Mouse (Mus musculus) forebrain, embryonic 15.5 days (tissue): ENCODE results near the gene Osr1. TPM values are rescaled to one million over a fixed set of nuclear protein-coding genes. Genes with fewer than 3 reads are reported as not detected.
A peak's percentile ranks its signal among the peaks of the same experiment; 100 is the strongest.

ENCODE experiments used
- ATAC-seq: fragments of 200-750 bp; cut with Nextera tagmentation; replicated peaks from 2 replicates; pipeline ENCODE4 v1.8.0; 2017; ENCODE audit warnings: mild to moderate bottlenecking, moderate TSS enrichment, moderate library complexity
- H3K27ac ChIP-seq: fragments of 300-500 bp; sonication (generic); replicated peaks from 2 replicates; pipeline ENCODE4 v1.5.1; 2015; ENCODE audit warnings: mild to moderate bottlenecking, inconsistent platforms
- H3K27me3 ChIP-seq: fragments of 300-500 bp; sonication (generic); 2 replicates; pipeline ENCODE4 v1.6.1; 2015; ENCODE audit warnings: inconsistent platforms
- H3K36me3 ChIP-seq: fragments of 300-500 bp; sonication (generic); 2 replicates; pipeline ENCODE4 v1.6.1; 2015; ENCODE audit warnings: mild to moderate bottlenecking, inconsistent platforms
- H3K4me1 ChIP-seq: fragments of 300-500 bp; sonication (generic); 2 replicates; pipeline ENCODE4 v1.6.1; 2015; ENCODE audit warnings: inconsistent platforms
- H3K4me2 ChIP-seq: fragments of 300-500 bp; sonication (generic); replicated peaks from 2 replicates; pipeline ENCODE4 v1.6.1; 2015; ENCODE audit warnings: mild to moderate bottlenecking, inconsistent platforms
- H3K4me3 ChIP-seq: fragments of 300-500 bp; sonication (generic); 2 replicates; pipeline ENCODE4 v1.5.1; 2015; ENCODE audit warnings: mild to moderate bottlenecking, inconsistent platforms
- H3K9ac ChIP-seq: fragments of 300-500 bp; sonication (generic); replicated peaks from 2 replicates; pipeline ENCODE4 v1.6.1; 2015; ENCODE audit warnings: mild to moderate bottlenecking, inconsistent platforms
- H3K9me3 ChIP-seq: fragments of 300-500 bp; sonication (generic); 2 replicates; pipeline ENCODE4 v1.6.1; 2016; ENCODE audit warnings: inconsistent platforms
- WGBS: fragments of 180-500 bp; shearing (Covaris S2); methylation state at CpG from one replicate; pipeline ENCODE4 v1.1.7; 2015; ENCODE audit warnings: mixed read lengths; 5-methylcytosine and 5-hydroxymethylcytosine counted together
- polyA plus RNA-seq: library from polyadenylated mRNA; unstranded; fragments of >200 nt; fragmentation: Nextera tagmentation; extraction: Ambion mirVana; gene quantifications from 2 replicates; pipeline ENCODE4 v1.2.1, GENCODE M21; 2015

The Osr1 gene
- polyA plus RNA-seq, 1 experiment from 2014 or later: 4.2 TPM

DNA sequence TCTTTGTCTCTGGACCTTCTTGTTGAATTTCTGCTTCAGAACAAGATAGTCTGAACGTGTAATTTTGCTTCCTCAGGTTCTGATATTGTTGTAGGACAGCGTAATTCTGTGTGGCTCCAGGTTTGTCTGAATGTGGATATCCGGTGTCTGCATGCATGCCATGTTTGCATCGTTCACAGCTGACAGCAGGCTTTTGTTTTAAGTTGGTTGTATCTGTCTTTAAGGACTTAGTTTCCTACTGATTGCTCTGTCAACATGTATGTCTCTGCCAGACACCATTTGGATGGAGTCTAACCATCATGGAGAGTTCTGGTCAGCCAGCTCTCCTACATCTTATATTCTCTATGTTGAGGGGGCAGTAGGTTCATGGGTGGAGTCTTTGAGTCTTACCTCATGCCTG is 8.7 kb downstream of the Osr1 start:
- WGBS: 7% methylated on average over 4 of the region's 4 CpGs

DNA sequence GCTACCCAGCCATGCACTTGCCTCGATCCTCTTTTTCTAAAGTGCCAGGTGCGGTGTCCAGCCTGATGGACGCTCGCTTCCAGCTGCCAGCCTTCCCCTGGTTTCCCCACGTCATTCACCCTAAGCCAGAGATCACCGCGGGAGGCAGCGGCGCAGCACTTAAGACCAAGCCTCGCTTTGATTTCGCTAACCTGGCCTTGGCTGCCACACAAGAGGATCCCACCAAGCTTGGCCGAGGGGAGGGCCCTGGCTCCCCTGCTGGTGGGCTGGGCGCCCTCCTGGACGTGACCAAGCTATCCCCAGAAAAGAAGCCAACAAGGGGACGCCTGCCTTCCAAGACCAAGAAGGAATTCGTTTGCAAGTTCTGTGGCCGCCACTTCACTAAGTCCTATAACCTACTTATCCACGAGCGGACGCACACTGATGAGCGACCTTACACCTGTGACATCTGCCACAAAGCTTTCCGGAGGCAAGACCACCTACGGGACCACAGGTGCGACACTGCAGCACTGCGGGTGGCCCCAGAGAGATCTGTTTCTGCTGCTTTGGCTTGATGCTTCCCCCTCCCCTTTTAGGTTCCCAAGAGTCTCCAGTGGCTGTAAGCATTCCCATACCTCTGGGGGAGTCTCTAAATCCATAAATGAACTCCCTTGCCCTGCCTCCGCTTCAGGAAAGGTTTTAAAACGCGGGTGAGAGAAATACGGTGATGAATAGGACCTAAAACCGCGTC is 9.6 kb downstream of the Osr1 start:
- under 1% methylated on average over 31 of the region's 31 CpGs for WGBS
- no peak for ATAC-seq
- H3K4me1 ChIP-seq: peaks cover 18% of the 10 kb centered on the region

More for the DNA sequence above, 8.7 kb downstream of the Osr1 start:
- H3K9ac ChIP-seq: no peak overlapping the region
- H3K9me3 ChIP-seq: no peaks in the 10 kb centered on the region
- no peak for ATAC-seq
- H3K27me3 ChIP-seq: peaks cover 96% of the 10 kb centered on the region
- peaks cover 19% of the 10 kb centered on the region for H3K4me1 ChIP-seq
- no peak overlapping the region for H3K4me2 ChIP-seq
- no peak overlapping the region for H3K4me3 ChIP-seq
- no peaks in the 10 kb centered on the region for H3K36me3 ChIP-seq
- no peak overlapping the region for H3K27ac ChIP-seq

DNA sequence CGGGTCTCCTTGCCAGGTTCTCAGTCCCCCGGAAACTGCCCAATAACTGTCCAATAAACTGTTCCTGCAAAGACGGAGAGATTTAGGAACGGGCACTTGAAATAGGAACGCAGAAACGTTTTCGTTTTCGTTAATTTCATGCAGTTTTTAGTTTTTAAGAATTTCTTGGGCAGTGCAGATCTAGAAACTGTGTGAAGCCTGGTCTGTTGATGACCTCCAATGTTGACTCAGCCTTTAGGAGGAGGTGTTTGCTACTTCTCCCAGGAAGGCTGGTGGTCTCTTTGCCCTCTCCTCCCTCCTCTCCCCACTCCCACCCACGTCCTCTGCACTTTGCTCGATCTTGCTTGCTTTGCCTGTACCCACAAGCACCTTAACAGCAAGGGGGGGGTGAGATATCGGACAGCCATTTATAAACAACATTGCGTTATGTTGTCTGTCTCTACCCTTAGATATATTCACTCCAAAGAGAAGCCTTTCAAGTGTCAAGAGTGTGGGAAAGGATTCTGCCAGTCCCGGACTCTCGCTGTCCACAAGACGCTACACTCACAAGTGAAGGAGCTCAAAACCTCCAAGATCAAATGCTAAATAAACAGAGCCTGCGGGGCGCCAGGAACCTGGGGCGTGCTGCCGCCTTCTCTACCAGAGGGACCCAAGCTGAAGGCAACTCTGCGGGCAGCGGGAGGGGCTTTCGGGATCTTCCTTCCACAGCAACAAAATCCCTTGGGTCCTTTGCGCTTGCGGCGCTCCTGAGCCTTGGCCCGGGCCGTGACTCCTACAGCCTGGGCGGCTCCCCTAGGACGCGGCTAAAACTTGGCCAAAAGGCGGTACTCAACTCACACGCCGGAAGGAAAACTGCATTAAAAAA is 10.4 kb downstream of the Osr1 start:
- no peak for ATAC-seq
- no peaks in the 10 kb centered on the region for H3K36me3 ChIP-seq
- WGBS: under 1% methylated on average over 33 of the region's 33 CpGs
- peaks cover 92% of the 10 kb centered on the region for H3K27me3 ChIP-seq
- H3K9ac ChIP-seq: no peak overlapping the region
- H3K9me3 ChIP-seq: no peaks in the 10 kb centered on the region
- H3K4me1 ChIP-seq: peaks cover 23% of the 10 kb centered on the region
- no peak overlapping the region for H3K4me3 ChIP-seq
- H3K27ac ChIP-seq: no peak overlapping the region
- H3K4me2 ChIP-seq: no peak overlapping the region

More for the DNA sequence above, 9.6 kb downstream of the Osr1 start:
- H3K36me3 ChIP-seq: no peaks in the 10 kb centered on the region
- no peak overlapping the region for H3K4me3 ChIP-seq
- no peak overlapping the region for H3K27ac ChIP-seq
- no peak overlapping the region for H3K9ac ChIP-seq
- no peaks in the 10 kb centered on the region for H3K9me3 ChIP-seq
- H3K4me2 ChIP-seq: no peak overlapping the region
- peaks cover 98% of the 10 kb centered on the region for H3K27me3 ChIP-seq

DNA sequence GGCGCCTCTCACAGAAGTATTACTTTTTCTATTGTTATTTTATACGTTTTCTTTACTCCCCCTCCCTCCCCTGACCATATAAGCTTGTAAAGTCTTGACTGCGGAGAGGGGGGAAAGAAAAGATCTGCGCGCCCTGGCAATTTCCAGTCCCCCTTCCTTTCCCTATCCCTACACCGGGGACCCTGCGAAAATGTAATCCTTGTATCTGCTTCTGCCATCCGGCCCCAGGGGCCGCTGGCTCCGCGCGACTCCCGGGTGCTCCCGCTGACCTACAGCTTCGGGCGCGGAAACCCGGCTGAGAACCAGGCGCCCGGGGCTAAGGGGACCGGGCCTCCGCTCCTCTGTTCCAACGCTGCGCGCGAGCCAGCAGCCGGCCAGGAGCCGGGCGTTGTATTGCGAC is 11.1 kb downstream of the Osr1 start:
- Histone ChIP-seq H3K4me2 (peak overlapping the region; percentile 23; the same call in 1 of the 2 replicates), H3K9me3 (no peaks in the 10 kb centered on the region), H3K27ac (no peak overlapping the region), H3K4me3 (0 out of 2 replicates have a peak overlapping the region, but pooled peaks have one; percentile 6), H3K9ac (no peak overlapping the region), H3K36me3 (no peaks in the 10 kb centered on the region), H3K4me1 (peaks cover 24% of the 10 kb centered on the region), H3K27me3 (peaks cover 85% of the 10 kb centered on the region)
- WGBS: under 1% methylated on average over 30 of the region's 30 CpGs
- no peak for ATAC-seq

DNA sequence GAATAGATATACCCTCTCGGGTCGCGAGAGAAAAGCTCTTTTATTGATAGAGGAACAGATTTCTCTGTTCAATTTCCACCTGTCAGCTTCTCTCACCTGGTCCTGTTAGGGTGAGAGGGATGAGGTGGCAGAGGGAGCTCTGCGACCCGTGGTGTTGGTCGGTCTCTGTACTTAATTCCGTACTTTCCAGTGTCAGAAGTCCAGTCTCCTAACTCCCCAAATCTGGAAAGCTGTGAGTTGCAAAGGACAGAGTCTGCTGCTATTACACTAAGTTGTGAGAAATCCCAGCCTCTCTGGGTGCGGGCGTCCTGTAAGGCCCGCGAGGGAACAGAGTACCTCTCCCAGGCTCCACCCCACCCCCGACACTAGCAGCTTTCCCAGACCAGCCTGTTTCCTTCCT is 11.6 kb downstream of the Osr1 start:
- no peaks in the 10 kb centered on the region for H3K9me3 ChIP-seq
- ATAC-seq: no peak
- H3K36me3 ChIP-seq: no peaks in the 10 kb centered on the region
- H3K27me3 ChIP-seq: peaks cover 80% of the 10 kb centered on the region
- peaks cover 24% of the 10 kb centered on the region for H3K4me1 ChIP-seq
- H3K4me2 ChIP-seq: no peak overlapping the region
- H3K4me3 ChIP-seq: no peak overlapping the region
- H3K9ac ChIP-seq: no peak overlapping the region
- no peak overlapping the region for H3K27ac ChIP-seq
- under 1% methylated on average over 12 of the region's 12 CpGs for WGBS

DNA sequence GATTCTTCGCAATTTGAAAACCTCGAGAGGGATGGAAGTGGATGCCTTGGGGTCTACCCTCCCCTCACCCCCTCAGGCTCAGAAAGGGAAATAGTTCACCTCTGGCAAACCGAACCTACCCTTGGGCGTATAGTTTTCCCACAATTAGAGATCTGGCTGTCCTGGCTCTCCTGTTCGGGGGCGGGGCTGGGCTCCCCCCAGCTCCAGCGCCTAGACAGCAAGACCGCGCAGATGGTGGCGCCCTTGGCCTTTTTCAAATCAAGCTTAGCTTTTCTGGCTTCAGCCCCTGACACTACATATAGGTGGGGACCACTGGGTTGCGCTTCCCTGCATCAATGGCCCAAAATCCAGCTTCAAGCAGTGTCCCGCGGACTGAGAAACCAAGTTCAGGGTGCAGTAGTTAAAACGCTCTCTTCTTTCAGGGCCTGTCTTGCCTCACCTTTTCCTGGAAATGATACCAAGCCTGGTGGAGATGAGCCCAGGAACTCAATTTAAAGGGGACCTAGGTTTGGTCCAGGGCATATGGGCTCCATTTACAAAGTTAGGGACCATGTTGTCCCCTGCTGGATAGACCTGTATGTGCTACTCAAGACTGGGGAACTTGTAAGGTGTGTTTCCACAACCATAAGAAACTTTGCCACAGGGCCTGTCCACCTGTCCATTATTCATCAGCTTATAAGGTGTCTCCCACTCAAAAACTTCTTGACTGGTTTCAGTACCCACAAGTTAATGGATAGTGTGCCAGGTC is 12.5 kb downstream of the Osr1 start:
- Histone ChIP-seq H3K4me1 (peaks cover 24% of the 10 kb centered on the region), H3K4me2 (no peak overlapping the region), H3K27me3 (peaks cover 70% of the 10 kb centered on the region), H3K9me3 (no peaks in the 10 kb centered on the region), H3K27ac (no peak overlapping the region), H3K4me3 (no peak overlapping the region), H3K36me3 (no peaks in the 10 kb centered on the region), H3K9ac (no peak overlapping the region)
- no peak for ATAC-seq
- 5% methylated on average over 14 of the region's 14 CpGs for WGBS

DNA sequence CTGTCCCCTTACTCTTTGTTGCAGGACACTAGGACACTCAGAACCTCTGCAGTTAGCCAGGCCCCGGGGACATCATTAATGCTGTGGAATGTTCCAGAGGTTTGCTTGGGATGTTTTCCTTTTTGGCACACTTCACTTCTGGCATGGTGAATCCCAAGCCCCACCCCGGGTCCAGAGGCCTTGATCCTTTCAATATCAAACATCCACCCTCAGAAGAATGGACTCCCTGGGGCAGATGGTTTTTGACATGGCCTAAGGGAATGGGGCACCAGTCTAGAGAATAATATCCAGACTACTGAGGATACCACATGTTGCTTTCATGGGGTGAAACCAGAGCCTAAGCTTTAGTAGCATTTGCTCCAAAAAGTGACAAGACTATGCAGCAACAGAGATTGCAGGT is 13.5 kb downstream of the Osr1 start:
- Histone ChIP-seq H3K36me3 (no peaks in the 10 kb centered on the region), H3K4me3 (no peak overlapping the region), H3K9me3 (no peaks in the 10 kb centered on the region), H3K27me3 (peaks cover 61% of the 10 kb centered on the region), H3K9ac (no peak overlapping the region), H3K4me1 (peaks cover 24% of the 10 kb centered on the region), H3K27ac (no peak overlapping the region), H3K4me2 (no peak overlapping the region)
- WGBS: 8% methylated on average over 2 of the region's 2 CpGs
- no peak for ATAC-seq

DNA sequence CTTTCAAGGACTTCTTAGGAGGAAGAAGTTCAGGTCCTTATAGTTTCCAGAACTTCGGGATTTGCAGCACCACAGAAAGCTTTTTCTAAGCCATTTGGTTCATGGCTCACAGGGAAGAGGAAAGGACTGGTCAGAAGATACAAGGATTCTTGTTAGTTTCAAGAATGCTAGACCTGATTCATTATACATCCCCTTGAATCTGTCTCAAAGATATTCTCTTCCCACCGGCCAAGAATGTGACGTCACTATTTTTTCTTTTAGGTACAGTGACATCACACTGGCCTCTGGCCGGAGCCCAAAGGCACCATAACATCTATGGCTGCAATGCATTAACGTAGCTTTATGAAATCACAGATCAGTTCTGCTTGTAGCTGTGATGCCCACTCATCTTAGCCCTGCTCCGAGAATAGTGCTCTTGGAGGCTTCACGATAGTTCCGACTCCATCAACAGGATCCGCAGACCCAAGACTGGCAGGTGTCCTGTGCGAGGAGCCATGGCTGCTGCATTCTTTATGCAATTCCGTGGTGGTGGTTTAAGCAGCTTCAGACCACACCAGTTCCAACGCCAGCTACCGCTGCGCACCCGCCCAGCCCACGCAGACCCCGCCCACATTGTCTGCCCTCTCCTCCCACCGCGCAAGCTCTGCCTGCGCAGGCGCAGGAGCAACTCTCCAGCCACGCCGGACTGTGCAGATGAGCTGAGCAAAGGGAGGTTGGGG is 14.6 kb downstream of the Osr1 start:
- no peaks in the 10 kb centered on the region for H3K9me3 ChIP-seq
- peak overlapping the region; percentile 79 for H3K4me2 ChIP-seq
- 1% methylated on average over 23 of the region's 23 CpGs for WGBS
- no peak overlapping the region for H3K27ac ChIP-seq
- H3K27me3 ChIP-seq: peaks cover 49% of the 10 kb centered on the region
- H3K36me3 ChIP-seq: no peaks in the 10 kb centered on the region
- peak overlapping the region; percentile 54 for H3K4me3 ChIP-seq
- peak overlapping the region; percentile 49 for H3K9ac ChIP-seq
- peaks cover 24% of the 10 kb centered on the region for H3K4me1 ChIP-seq
- ATAC-seq: peak; percentile 94

DNA sequence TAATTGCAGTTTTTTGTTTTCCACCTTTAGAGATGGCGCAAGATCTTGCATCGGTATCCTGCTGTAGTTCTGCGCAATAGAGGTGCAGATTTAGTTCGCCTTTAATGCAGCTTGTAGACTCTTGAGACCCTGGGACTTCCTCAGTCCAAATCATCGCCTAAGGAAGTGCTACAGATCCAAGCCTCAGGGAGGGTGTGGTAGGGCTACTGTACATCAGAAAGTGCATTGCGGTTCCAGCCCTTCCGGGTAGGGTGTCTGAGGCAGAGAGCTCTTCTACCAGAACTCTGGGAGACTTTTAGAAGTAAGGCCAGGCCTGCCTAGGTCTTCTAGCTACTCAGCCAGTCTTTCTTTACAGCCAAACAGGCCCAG is 15.2 kb downstream of the Osr1 start:
- peaks cover 24% of the 10 kb centered on the region for H3K4me1 ChIP-seq
- H3K9ac ChIP-seq: peak overlapping the region; percentile 49
- H3K27ac ChIP-seq: no peak overlapping the region
- H3K27me3 ChIP-seq: peaks cover 44% of the 10 kb centered on the region
- ATAC-seq: peak; percentile 49
- H3K4me3 ChIP-seq: peak overlapping the region; percentile 54
- 2% methylated on average over 7 of the region's 7 CpGs for WGBS
- H3K4me2 ChIP-seq: peak overlapping the region; percentile 79
- H3K9me3 ChIP-seq: no peaks in the 10 kb centered on the region
- no peaks in the 10 kb centered on the region for H3K36me3 ChIP-seq

DNA sequence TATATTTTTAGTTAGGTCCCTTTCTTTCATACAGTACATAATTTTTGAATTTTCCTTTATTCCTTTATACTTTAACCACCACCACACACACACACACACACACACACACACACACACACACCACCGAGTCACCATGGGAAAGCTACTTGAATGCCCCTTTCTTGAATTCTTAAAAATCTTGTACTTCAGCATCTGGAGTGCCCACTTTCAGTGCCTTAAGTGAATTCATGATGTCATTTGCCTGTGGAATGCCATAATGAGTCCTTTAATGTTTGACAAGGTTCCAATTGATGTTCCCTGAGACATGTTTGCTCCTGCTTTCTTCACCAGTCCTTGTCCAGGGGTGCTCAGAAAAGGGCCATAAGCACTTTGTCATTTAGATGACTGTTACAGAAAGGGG is 17.8 kb downstream of the Osr1 start:
- Histone ChIP-seq H3K27ac (no peak overlapping the region), H3K36me3 (no peaks in the 10 kb centered on the region), H3K9ac (no peak overlapping the region), H3K4me1 (peaks cover 11% of the 10 kb centered on the region), H3K4me3 (no peak overlapping the region), H3K4me2 (no peak overlapping the region), H3K27me3 (peaks cover 20% of the 10 kb centered on the region), H3K9me3 (no peaks in the 10 kb centered on the region)
- WGBS: 48% methylated on average over 1 of the region's 1 CpGs
- ATAC-seq: no peak

DNA sequence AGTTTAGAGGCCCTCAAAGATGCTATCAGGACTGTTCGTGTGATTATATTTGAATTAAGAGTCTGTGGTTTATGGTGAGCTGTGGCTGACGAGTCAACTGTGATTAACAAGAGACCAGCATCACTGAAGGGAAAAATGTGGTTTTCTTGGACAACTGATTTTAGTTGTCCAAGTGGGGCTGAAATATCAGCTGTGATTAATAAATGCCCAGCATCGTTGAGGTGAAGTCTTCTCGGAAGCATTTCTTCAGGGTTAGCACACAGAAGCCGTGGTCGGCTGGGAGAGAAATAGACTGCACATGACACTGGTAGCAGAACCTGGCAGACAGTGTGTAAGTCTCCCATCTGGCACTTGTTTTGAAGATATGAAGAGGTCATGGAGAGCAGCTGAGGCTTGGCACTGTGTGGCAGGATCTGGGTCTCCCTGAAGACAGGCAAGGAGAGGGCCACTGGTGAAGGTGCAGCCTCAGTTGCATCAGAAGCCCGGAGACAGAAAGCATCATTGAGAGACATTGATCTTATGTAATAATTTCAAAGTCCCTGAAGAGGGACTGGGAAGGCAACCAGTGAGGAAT is 19.7 kb downstream of the Osr1 start:
- ATAC-seq: no peak
- Histone ChIP-seq H3K9ac (no peak overlapping the region), H3K27ac (no peak overlapping the region), H3K36me3 (no peaks in the 10 kb centered on the region), H3K4me3 (no peak overlapping the region), H3K27me3 (peaks cover under 1% of the 10 kb centered on the region; the same call in 1 of the 2 replicates), H3K4me1 (peaks cover 8% of the 10 kb centered on the region), H3K4me2 (no peak overlapping the region), H3K9me3 (no peaks in the 10 kb centered on the region)
- 87% methylated on average over 7 of the region's 7 CpGs for WGBS
